Mouse (Mus musculus): Measurements from ENCODE around the gene Camk1d.

GRCm38 (mm10) chr2:5566611-5567010 lies 147.7 kb downstream of the Camk1d start:
- TF ChIP-seq POLR2A (IDR thresholded peaks at IDR 0.05; ENCODE audit: insufficient read depth, low read length) (no peak), CTCF (IDR thresholded peaks at IDR 0.05; ENCODE audit: low read depth, low read length) (no peak), EP300 (IDR thresholded peaks at IDR 0.05; ENCODE audit: insufficient read depth, low read depth, low read length) (no peak)

Measured in ES-Bruce4 (cell line).